Mouse (Mus musculus) brain, embryonic 14.5 days (tissue): ENCODE results near the gene Gtf2a1. TPM values are rescaled to one million over a fixed set of nuclear protein-coding genes. Genes with fewer than 3 reads are reported as not detected.
"Not testable (repeated sequence)": the region's sequence is repeated elsewhere in the genome, so short reads cannot be mapped to it uniquely, and the experiment has no call there.

Experiments
- DNase-seq: peaks from one replicate; pipeline ENCODE4 v3.0.0-alpha.2; 2011; ENCODE audit warnings: low read depth
- CTCF ChIP-seq: fragments of 200-500 bp; IDR thresholded peaks from 2 replicates; pipeline ENCODE4 v1.5.1; 2012; ENCODE audit warnings: inconsistent platforms, mild to moderate bottlenecking, moderate library complexity, borderline replicate concordance; ENCODE audit not compliant: insufficient read depth, insufficient read length; ENCODE audit errors: extremely low read depth
- POLR2A ChIP-seq: fragments of 200-500 bp; IDR thresholded peaks from 2 replicates; pipeline ENCODE4 v1.6.1; 2012; ENCODE audit warnings: mild to moderate bottlenecking, inconsistent platforms, borderline replicate concordance; ENCODE audit not compliant: poor library complexity, insufficient read depth, insufficient read length, severe bottlenecking; ENCODE audit errors: extremely low read depth
- polyA plus RNA-seq: library from polyadenylated mRNA; depleted of rRNA; stranded (reverse); fragments of >200 nt; gene quantifications from 2 replicates; pipeline ENCODE4 v1.2.3, GENCODE M21; 2012

The Gtf2a1 gene
- polyA plus RNA-seq, 1 experiment, result 35.5 TPM

- peak; percentile 49 for DNase-seq
- TF ChIP-seq CTCF (no peak), POLR2A (no peak)
Observed at GRCm38 (mm10) chr12:91590716-91591115, 429 bp upstream of the Gtf2a1 start.

- TF ChIP-seq POLR2A (no peak), CTCF (no peak)
- DNase-seq, result no peak
Observed at GRCm38 (mm10) chr12:91589542-91589846, 793 bp downstream of the Gtf2a1 start.

GRCm38 (mm10) chr12:91588670-91589541, 1.4 kb downstream of the Gtf2a1 start:
- no peak for TF ChIP-seq POLR2A
- TF ChIP-seq CTCF, result no peak
- peak; percentile 74 for DNase-seq

GRCm38 (mm10) chr12:91588176-91588669, 2.1 kb downstream of the Gtf2a1 start:
- TF ChIP-seq CTCF, result peak; percentile 1; the same call in 1 of the 2 replicates
- TF ChIP-seq POLR2A, result peak; percentile 94; the same call in 1 of the 2 replicates
- peak; percentile 99 for DNase-seq

GRCm38 (mm10) chr12:91587491-91588033, 2.7 kb downstream of the Gtf2a1 start:
- DNase-seq, result peak; percentile 62
- TF ChIP-seq CTCF, result no peak
- no peak for TF ChIP-seq POLR2A

GRCm38 (mm10) chr12:91587077-91587476, 3.2 kb downstream of the Gtf2a1 start:
- no peak for DNase-seq
- no peak for TF ChIP-seq CTCF
- TF ChIP-seq POLR2A, result no peak

GRCm38 (mm10) chr12:91585815-91586214, 4.5 kb downstream of the Gtf2a1 start:
- not testable (repeated sequence) for DNase-seq

- TF ChIP-seq POLR2A (no peak), CTCF (no peak)
- no peak for DNase-seq
Observed at GRCm38 (mm10) chr12:91585206-91585605, 5.1 kb downstream of the Gtf2a1 start.

- TF ChIP-seq CTCF, result no peak
- TF ChIP-seq POLR2A, result no peak
- peak; percentile 31 for DNase-seq
Observed at GRCm38 (mm10) chr12:91583409-91583808, 6.9 kb downstream of the Gtf2a1 start.

GRCm38 (mm10) chr12:91582362-91583002, 7.8 kb downstream of the Gtf2a1 start:
- peak; percentile 37 for DNase-seq
- TF ChIP-seq POLR2A, result no peak
- no peak for TF ChIP-seq CTCF

GRCm38 (mm10) chr12:91581204-91582070, 8.8 kb downstream of the Gtf2a1 start:
- DNase-seq, result no peak
- no peak for TF ChIP-seq POLR2A
- TF ChIP-seq CTCF, result no peak
